In genomic region chr8:117178039-117178438, GRCm38 (mm10) we compare ENCODE assay signal across 18 mouse cellular contexts. TPM values are rescaled to one million over a fixed set of nuclear protein-coding genes. Genes with fewer than 3 reads are reported as not detected.
DNase-seq lines count a peak whose midpoint lies in the region; TF ChIP-seq lines count a peak whose summit lies in the region.
"Had no signal": no experiment of that assay in that cellular context is flagged by ENCODE, and none has a peak within 500 bp of the region (broad histone marks: within the 10 kb centered on the region; RNA-seq: fewer than 3 reads in every experiment).

No protein-coding gene starts in this region.

- DNase-seq in gastrocnemius, adult 2 months: no peak
- no peak for DNase-seq in gastrocnemius, postnatal 14 days
- no peak for DNase-seq in left cerebral cortex, adult 2 months (ENCODE audit: extremely low spot score in 1 of 2, low spot score in 2 of 2)
- DNase-seq in left cerebral cortex, postnatal 4 days: no peak
- DNase-seq in 3T3-L1 (ENCODE audit: low read depth, low spot score) (peak; percentile 44), NIH3T3 (ENCODE audit: low read depth) (peak; percentile 25)
- no peak for DNase-seq in embryo, embryonic 10.5 days (ENCODE audit: low spot score)
- no peak for DNase-seq in cerebellum, postnatal 25 days
- DNase-seq: cerebellum, adult 2 months; heart, adult 18-20 months; heart, postnatal 4 days; kidney, adult 8-10 months; kidney, postnatal 36 days had no signal

- no peak overlapping the region for H3K27ac ChIP-seq in gastrocnemius, adult 2 months
- no peak overlapping the region for H3K27ac ChIP-seq in left cerebral cortex, adult 2 months
- H3K27ac ChIP-seq: embryonic facial prominence, embryonic 13.5 days; limb, embryonic 12.5 days; liver, embryonic 15.5 days; midbrain, embryonic 12.5 days; neural tube, embryonic 12.5 days had no signal

- H3K4me3 ChIP-seq in gastrocnemius, adult 2 months: no peak overlapping the region
- H3K4me3 ChIP-seq in left cerebral cortex, adult 2 months: no peak overlapping the region
- H3K4me3 ChIP-seq: embryonic facial prominence, embryonic 13.5 days; limb, embryonic 12.5 days; liver, embryonic 15.5 days; midbrain, embryonic 12.5 days; neural tube, embryonic 12.5 days had no signal

- TF ChIP-seq CTCF in gastrocnemius, adult 2 months (IDR thresholded peaks at IDR 0.05): peak; percentile 17; the same call in 1 of the 2 replicates
- TF ChIP-seq CTCF in left cerebral cortex, adult 2 months (IDR thresholded peaks at IDR 0.05): peak; percentile 17

- intact Hi-C loops in gastrocnemius, adult 2 months (cut with DNase I): no loop called here
- intact Hi-C loops in gastrocnemius, postnatal 14 days (cut with DNase I; ENCODE audit: low total_unique reads): no loop called here
- intact Hi-C loops in left cerebral cortex, adult 2 months (cut with DNase I): no loop called here
- intact Hi-C loops in left cerebral cortex, postnatal 4 days (cut with DNase I): no loop called here

RNA-seq across cellular contexts. Expression of gene Gan, which starts 20.1 kb away (rescaled TPM):
- 1 to 10 TPM; 4.8 to 5.9 TPM for total RNA-seq in gastrocnemius, adult 2 months (2021)
- 1 to 10 TPM; 4.1 to 4.6 TPM for total RNA-seq in gastrocnemius, postnatal 14 days (2021)
- total RNA-seq in left cerebral cortex, adult 2 months (2021): 10 to 100 TPM; 18.4 to 19.4 TPM
- total RNA-seq in left cerebral cortex, postnatal 4 days (2021): 10 to 100 TPM; 30.6 to 34.4 TPM

Comparison
In these comparisons a context has a peak if more than half of its experiments do, and no peak if none do; other contexts are left out.
1. DNase-seq: peak in 3T3-L1 (single experiment) and NIH3T3 (single experiment); none in gastrocnemius, adult 2 months (single experiment), gastrocnemius, postnatal 14 days (single experiment), left cerebral cortex, adult 2 months (0 of 2), left cerebral cortex, postnatal 4 days (single experiment), embryo, embryonic 10.5 days (single experiment) and cerebellum, postnatal 25 days (0 of 2).